Mouse (Mus musculus): ENCODE measurements around the gene Ifrd2. TPM values are rescaled to one million over a fixed set of nuclear protein-coding genes. Genes with fewer than 3 reads are reported as not detected.

Ifrd2 gene
- polyA plus RNA-seq, 1 experiment from 2014 or later = 16.5 TPM

- Histone ChIP-seq H3K4me2 (replicated peaks) (peak overlapping the region; percentile 98), H3K9ac (peak overlapping the region; percentile 82), H3K36me3 (replicated peaks; ENCODE audit: control insufficient read depth, insufficient read depth) (no peaks in the 10 kb centered on the region), H3K9me3 (ENCODE audit: control insufficient read depth, low read length) (no peaks in the 10 kb centered on the region), H3K27ac (peak overlapping the region; percentile 93), H3K27me3 (ENCODE audit: control insufficient read depth, insufficient read depth, low read length) (no peaks in the 10 kb centered on the region), H3K4me1 (replicated peaks; ENCODE audit: control insufficient read depth, insufficient read depth, low read length) (peaks cover 51% of the 10 kb centered on the region), H3K4me3 (replicated peaks; ENCODE audit: low read length) (peak overlapping the region; percentile 69)
- ATAC-seq (ENCODE audit: low FRiP score) = no peak
- DNase-seq (ENCODE audit: low spot score) = peak; percentile 32
- WGBS = under 1% methylated on average over 34 of the region's 35 CpGs
Observed at GRCm38 (mm10) chr9:107634406-107635278, 47.2 kb downstream of the Ifrd2 start.

- Histone ChIP-seq H3K4me1 (replicated peaks; ENCODE audit: control insufficient read depth, insufficient read depth, low read length) (peaks cover 43% of the 10 kb centered on the region), H3K27me3 (ENCODE audit: control insufficient read depth, insufficient read depth, low read length) (no peaks in the 10 kb centered on the region), H3K9ac (peak within 1 kb of the TSS; percentile 82), H3K27ac (peak within 1 kb of the TSS; percentile 93), H3K36me3 (replicated peaks; ENCODE audit: control insufficient read depth, insufficient read depth) (no peaks in the 10 kb centered on the region), H3K9me3 (ENCODE audit: control insufficient read depth, low read length) (no peaks in the 10 kb centered on the region), H3K4me3 (replicated peaks; ENCODE audit: low read length) (peak within 1 kb of the TSS; percentile 69), H3K4me2 (replicated peaks) (peak within 1 kb of the TSS; percentile 98)
- peak; percentile 90 for DNase-seq (ENCODE audit: low spot score)
- 2% methylated on average over 36 of the region's 38 CpGs for WGBS
- peak; percentile 91 for ATAC-seq (ENCODE audit: low FRiP score)
Observed at GRCm38 (mm10) chr9:107635279-107636028, 48.0 kb downstream of the Ifrd2 start, which contains the start of gene Gnai2. Gene Gnai2 (minus strand): TSS chr9:107635367.

- Histone ChIP-seq H3K4me3 (replicated peaks; ENCODE audit: low read length) (no peak overlapping the region), H3K4me2 (replicated peaks) (peak overlapping the region; percentile 12; the same call in 1 of the 2 replicates), H3K4me1 (replicated peaks; ENCODE audit: control insufficient read depth, insufficient read depth, low read length) (peaks cover 28% of the 10 kb centered on the region), H3K9ac (no peak overlapping the region), H3K27me3 (ENCODE audit: control insufficient read depth, insufficient read depth, low read length) (no peaks in the 10 kb centered on the region), H3K9me3 (ENCODE audit: control insufficient read depth, low read length) (no peaks in the 10 kb centered on the region), H3K36me3 (replicated peaks; ENCODE audit: control insufficient read depth, insufficient read depth) (no peaks in the 10 kb centered on the region), H3K27ac (peak overlapping the region; percentile 64)
- 7% methylated on average over 7 of the region's 7 CpGs for WGBS
- DNase-seq (ENCODE audit: low spot score) = peak; percentile 72
- ATAC-seq (ENCODE audit: low FRiP score) = peak; percentile 44
Observed at GRCm38 (mm10) chr9:107637070-107637469, 49.6 kb downstream of the Ifrd2 start.

- Histone ChIP-seq H3K27ac (no peak overlapping the region), H3K4me1 (replicated peaks; ENCODE audit: control insufficient read depth, insufficient read depth, low read length) (peaks cover 27% of the 10 kb centered on the region), H3K4me2 (replicated peaks) (no peak overlapping the region), H3K36me3 (replicated peaks; ENCODE audit: control insufficient read depth, insufficient read depth) (no peaks in the 10 kb centered on the region), H3K9ac (no peak overlapping the region), H3K9me3 (ENCODE audit: control insufficient read depth, low read length) (no peaks in the 10 kb centered on the region), H3K4me3 (replicated peaks; ENCODE audit: low read length) (no peak overlapping the region), H3K27me3 (ENCODE audit: control insufficient read depth, insufficient read depth, low read length) (no peaks in the 10 kb centered on the region)
- 40% methylated on average over 8 of the region's 8 CpGs for WGBS
- DNase-seq (ENCODE audit: low spot score) (no peak), ATAC-seq (ENCODE audit: low FRiP score) (no peak)
Observed at GRCm38 (mm10) chr9:107640257-107640772, 52.9 kb downstream of the Ifrd2 start.

- no peak for DNase-seq (ENCODE audit: low spot score)
- no peaks in the 10 kb centered on the region for H3K9me3 ChIP-seq (ENCODE audit: control insufficient read depth, low read length)
- H3K27ac ChIP-seq = no peak overlapping the region
- H3K27me3 ChIP-seq (ENCODE audit: control insufficient read depth, insufficient read depth, low read length) = no peaks in the 10 kb centered on the region
- no peaks in the 10 kb centered on the region for H3K36me3 ChIP-seq (replicated peaks; ENCODE audit: control insufficient read depth, insufficient read depth)
- no peak overlapping the region for H3K9ac ChIP-seq
- H3K4me3 ChIP-seq (replicated peaks; ENCODE audit: low read length) = no peak overlapping the region
- H3K4me1 ChIP-seq (replicated peaks; ENCODE audit: control insufficient read depth, insufficient read depth, low read length) = peaks cover 20% of the 10 kb centered on the region
- WGBS = 36% methylated on average over 8 of the region's 8 CpGs
- H3K4me2 ChIP-seq (replicated peaks) = no peak overlapping the region
- no peak for ATAC-seq (ENCODE audit: low FRiP score)
Observed at GRCm38 (mm10) chr9:107641666-107642065, 54.2 kb downstream of the Ifrd2 start.

Other genes with a start within 250 kb of the Ifrd2 start
- gene Hemk1, start 249.3 kb upstream of the Ifrd2 start, polyA plus RNA-seq (2014; fragmentation: Nextera tagmentation; extraction: Ambion mirVana) = 16.7 and 19.1 TPM in 2 replicates
- gene 6430571L13Rik, start 247.0 kb upstream of the Ifrd2 start, polyA plus RNA-seq (2014; fragmentation: Nextera tagmentation; extraction: Ambion mirVana) = 5.4 and 5.6 TPM in 2 replicates
- 6.8 and 7.7 TPM in 2 replicates for gene Cacna2d2, start 188.0 kb upstream of the Ifrd2 start, polyA plus RNA-seq (2014; fragmentation: Nextera tagmentation; extraction: Ambion mirVana)
- gene Tmem115, start 53.7 kb upstream of the Ifrd2 start, polyA plus RNA-seq (2014; fragmentation: Nextera tagmentation; extraction: Ambion mirVana) = 47.1 and 51.7 TPM in 2 replicates
- gene Cyb561d2, start 45.4 kb upstream of the Ifrd2 start, polyA plus RNA-seq (2014; fragmentation: Nextera tagmentation; extraction: Ambion mirVana) = 44.9 and 49.3 TPM in 2 replicates
- gene Nprl2, start 45.4 kb upstream of the Ifrd2 start, polyA plus RNA-seq (2014; fragmentation: Nextera tagmentation; extraction: Ambion mirVana) = 65.8 and 71.4 TPM in 2 replicates
- 3.3 TPM in 2 replicates for gene Zmynd10, start 40.3 kb upstream of the Ifrd2 start, polyA plus RNA-seq (2014; fragmentation: Nextera tagmentation; extraction: Ambion mirVana)
- gene Rassf1, start 36.1 kb upstream of the Ifrd2 start, polyA plus RNA-seq (2014; fragmentation: Nextera tagmentation; extraction: Ambion mirVana) = 32.6 and 33.5 TPM in 2 replicates
- gene Tusc2, start 24.4 kb upstream of the Ifrd2 start, polyA plus RNA-seq (2014; fragmentation: Nextera tagmentation; extraction: Ambion mirVana) = 115 and 130 TPM in 2 replicates
- gene Hyal2, start 19.7 kb upstream of the Ifrd2 start, polyA plus RNA-seq (2014; fragmentation: Nextera tagmentation; extraction: Ambion mirVana) = 71.7 and 76.6 TPM in 2 replicates
- gene Hyal1, start 10.7 kb upstream of the Ifrd2 start, polyA plus RNA-seq (2014; fragmentation: Nextera tagmentation; extraction: Ambion mirVana) = 3.1 and 4.9 TPM in 2 replicates
- gene Naa80, start 8.8 kb upstream of the Ifrd2 start, polyA plus RNA-seq (2014; fragmentation: Nextera tagmentation; extraction: Ambion mirVana) = 14.4 and 16.4 TPM in 2 replicates
- 0.96 and 1.2 TPM in 2 replicates for gene Hyal3, start 6.8 kb upstream of the Ifrd2 start, polyA plus RNA-seq (2014; fragmentation: Nextera tagmentation; extraction: Ambion mirVana)
- 4.2 and 4.5 TPM in 2 replicates for gene Sema3b, start 21.6 kb downstream of the Ifrd2 start, polyA plus RNA-seq (2014; fragmentation: Nextera tagmentation; extraction: Ambion mirVana)
- 282 and 291 TPM in 2 replicates for gene Gnai2, start 47.7 kb downstream of the Ifrd2 start, polyA plus RNA-seq (2014; fragmentation: Nextera tagmentation; extraction: Ambion mirVana)
- gene Slc38a3, start 81.9 kb downstream of the Ifrd2 start, polyA plus RNA-seq (2014; fragmentation: Nextera tagmentation; extraction: Ambion mirVana) = 48.3 and 48.5 TPM in 2 replicates
- 1.3 TPM in 2 replicates for gene Gnat1, start 92.1 kb downstream of the Ifrd2 start, polyA plus RNA-seq (2014; fragmentation: Nextera tagmentation; extraction: Ambion mirVana)
- 17.5 and 17.7 TPM in 2 replicates for gene Sema3f, start 122.8 kb downstream of the Ifrd2 start, polyA plus RNA-seq (2014; fragmentation: Nextera tagmentation; extraction: Ambion mirVana)
- gene Rbm5, start 183.4 kb downstream of the Ifrd2 start, polyA plus RNA-seq (2014; fragmentation: Nextera tagmentation; extraction: Ambion mirVana) = 199 and 205 TPM in 2 replicates

All from hindbrain, embryonic 14.5 days (tissue).